Mouse (Mus musculus) heart, adult 8-10 months (tissue): ENCODE data around the gene Klhl30. TPM values are rescaled to one million over a fixed set of nuclear protein-coding genes. Genes with fewer than 3 reads are reported as not detected.

Experiments
- DNase-seq: peaks from one replicate; pipeline ENCODE4 v3.0.0; 2022; ENCODE audit warnings: low spot score
- total RNA-seq, 4 experiments: library from RNA; stranded (reverse); gene quantifications; 2 replicates each; pipeline ENCODE4 v1.2.4; 2022

Gene Klhl30
- total RNA-seq, 4 experiments from 2014 or later, result 36.7 to 52.8 (median 42.5) TPM

GRCm38 (mm10) chr1:91364822-91365644 lies 14.2 kb downstream of the Klhl30 start:
- DNase-seq, result no peak

DNA sequence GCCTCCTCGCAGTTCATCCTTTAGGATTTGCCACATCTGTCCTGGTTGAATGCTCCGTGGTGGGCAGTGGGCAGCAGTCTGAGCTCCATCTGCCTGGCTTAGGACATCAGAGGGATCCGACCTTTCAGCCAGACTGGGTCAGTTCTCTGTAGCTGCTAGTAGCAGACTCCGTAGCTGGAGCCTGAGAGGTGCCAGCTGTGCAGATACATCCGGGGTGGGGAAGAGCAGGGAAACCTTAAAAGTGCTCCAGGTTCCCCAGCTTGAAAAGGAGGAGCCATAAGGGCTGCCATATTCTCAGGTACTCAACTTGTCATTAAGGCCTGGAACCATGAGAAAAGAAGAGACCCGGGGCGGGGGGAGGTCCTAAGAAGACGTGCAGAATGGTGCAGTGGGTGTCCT lies 15.0 kb downstream of the Klhl30 start:
- no peak for DNase-seq

DNA sequence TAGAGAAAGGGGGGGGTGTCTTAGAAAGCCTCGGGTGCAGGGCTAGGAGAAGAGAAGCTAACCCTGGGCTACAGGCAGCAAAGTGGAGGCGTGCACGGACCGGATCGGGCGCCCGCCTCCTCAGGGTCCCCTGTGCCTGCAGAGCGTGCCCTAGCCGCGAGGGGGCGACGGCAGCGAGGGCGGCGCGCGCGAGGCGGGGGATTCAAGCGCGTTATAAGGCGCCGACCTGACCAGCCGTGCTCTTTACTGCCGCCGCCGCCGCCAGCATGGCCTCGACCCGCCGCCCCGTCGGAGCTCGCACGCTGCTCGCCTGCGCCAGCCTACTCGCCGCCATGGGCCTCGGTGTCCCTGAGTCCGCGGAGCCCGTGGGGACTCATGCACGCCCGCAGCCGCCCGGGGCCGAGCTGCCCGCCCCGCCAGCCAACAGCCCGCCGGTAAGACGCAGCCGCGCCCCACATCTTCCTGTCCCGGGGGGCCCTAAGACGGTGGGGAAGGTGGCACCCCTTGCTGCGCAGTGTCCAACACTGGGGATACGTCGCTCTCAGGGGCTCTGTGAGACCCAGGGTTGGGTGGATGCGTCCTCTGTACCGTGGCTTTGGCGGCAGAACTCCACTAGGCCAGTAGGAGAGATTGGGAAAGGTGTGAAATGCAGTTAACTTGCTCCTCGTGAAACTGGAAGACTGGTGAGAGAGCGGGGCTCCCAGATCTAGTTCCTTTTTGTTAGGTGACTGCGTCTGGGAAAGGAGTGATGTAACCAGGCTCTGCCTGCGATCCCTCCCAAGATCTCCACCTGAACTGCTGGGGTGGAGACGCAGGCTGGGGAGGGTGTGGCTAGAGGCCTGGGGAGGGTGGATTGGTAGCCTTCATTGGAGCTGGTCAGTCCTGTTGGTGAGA lies 15.6 kb downstream of the Klhl30 start, which contains the start of gene Erfe:
Gene Erfe, plus strand, starts transcription at position 216 of the 894 bp plus-strand sequence.
- DNase-seq, result peak; percentile 42

DNA sequence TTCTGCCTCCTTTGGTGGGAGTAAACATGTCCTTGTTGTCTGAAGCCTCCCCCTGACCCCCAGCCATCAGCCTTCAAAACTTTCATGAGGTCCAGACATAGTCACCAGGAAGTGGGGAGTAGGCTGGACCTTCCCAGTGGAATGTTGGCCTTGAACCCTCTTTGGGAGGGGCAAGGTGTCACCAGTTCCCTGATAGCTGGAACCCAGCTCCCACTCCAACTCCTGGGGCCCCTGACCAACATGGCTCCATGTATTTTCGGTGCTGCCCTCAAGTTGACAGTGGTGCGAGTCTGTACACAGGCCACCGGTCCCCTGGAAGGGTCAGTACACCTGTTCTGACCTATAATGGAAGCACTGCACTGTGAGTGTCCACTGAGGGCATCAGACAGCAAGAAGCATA lies 16.5 kb downstream of the Klhl30 start:
- no peak for DNase-seq

GRCm38 (mm10) chr1:91369408-91369807 lies 18.6 kb downstream of the Klhl30 start:
- DNase-seq, result no peak

DNA sequence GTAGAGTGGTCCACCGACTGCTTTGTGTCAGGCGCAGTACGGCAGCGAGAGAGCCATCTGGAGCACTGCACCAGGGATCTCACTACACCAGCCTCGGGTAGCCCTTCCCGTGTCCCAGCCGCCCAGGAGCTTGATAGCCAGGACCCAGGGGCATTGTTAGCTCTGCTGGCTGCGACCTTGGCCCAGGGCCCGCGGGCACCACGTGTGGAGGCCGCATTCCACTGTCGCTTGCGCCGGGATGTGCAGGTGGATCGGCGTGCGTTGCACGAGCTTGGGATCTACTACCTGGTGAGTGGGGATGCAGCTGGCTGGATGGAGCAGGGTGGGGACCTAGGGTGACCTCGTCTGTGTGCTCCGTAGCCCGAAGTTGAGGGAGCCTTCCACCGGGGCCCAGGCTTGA lies 19.2 kb downstream of the Klhl30 start:
- DNase-seq, result no peak

DNA sequence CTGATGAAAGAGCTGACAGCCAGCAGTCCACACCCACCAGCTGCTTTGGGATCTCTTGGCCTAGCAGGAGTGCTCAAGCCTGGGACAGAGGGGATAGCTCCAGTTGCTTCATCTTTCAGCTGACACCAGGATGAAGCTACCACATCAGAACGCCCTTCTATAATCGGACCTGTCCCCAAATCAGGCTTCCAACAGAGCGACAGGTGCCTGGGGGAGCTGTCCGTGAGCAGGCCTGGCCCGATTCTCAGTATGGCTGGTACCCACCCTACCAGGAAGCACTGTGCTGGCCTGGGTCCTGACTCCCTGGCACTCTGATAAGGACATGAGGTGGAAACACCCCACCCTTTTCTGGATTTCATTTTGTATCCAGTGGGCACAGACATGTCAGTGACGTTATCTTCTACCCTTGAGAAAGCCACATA lies 22.6 kb downstream of the Klhl30 start:
- DNase-seq, result no peak

DNA sequence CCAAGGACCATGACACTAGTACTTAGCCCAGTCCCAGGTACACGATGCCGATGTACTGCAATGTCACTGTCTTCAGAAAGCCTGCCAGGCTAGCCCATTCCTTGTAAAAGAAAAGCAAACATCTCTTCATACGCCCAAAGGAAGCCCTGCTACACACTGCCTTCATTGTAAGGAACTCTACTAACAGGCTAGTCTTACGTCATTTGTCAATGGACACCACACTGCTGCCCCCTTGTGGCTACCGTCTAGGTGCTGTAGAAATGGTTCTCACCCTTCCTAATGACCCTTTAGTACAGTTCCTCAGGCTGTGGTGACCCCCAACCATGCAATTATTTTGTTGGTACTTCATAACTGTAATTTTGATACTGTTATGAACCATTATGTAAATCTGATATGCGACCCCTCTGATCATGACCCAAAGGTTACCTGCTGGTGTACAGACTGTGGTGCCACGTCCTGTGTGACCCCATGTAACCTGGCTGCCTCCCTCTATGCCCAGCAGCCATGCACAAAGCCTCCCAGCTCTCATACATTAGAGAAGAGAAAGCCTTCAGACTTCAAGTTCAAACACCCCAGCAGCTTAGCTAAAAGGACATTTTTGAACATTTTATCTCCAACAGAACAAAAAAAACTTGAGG lies 29.8 kb downstream of the Klhl30 start:
- peak; percentile 69 for DNase-seq

GRCm38 (mm10) chr1:91381091-91381471 lies 30.3 kb downstream of the Klhl30 start:
- no peak for DNase-seq

DNA sequence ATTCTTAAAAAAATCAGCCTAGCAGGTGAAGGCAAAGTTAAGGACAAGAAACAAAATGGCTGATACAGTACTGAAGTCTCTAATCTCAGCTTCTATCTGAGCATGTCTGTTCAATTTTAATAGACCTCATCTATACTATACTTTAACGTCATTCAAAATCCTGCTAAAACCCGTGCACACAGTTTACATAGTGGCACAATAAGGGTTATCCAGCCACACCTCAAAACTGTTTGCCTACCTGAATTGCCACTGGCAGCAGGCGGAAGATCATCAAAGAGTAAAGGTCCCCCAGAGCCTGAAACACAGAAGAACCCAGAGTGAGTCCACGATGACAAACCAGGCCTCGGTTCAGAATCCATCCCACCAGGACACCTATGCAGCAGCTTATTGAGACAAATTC lies 39.6 kb downstream of the Klhl30 start:
- no peak for DNase-seq

- no peak for DNase-seq
Measured at GRCm38 (mm10) chr1:91397927-91398259, 47.1 kb downstream of the Klhl30 start.

DNA sequence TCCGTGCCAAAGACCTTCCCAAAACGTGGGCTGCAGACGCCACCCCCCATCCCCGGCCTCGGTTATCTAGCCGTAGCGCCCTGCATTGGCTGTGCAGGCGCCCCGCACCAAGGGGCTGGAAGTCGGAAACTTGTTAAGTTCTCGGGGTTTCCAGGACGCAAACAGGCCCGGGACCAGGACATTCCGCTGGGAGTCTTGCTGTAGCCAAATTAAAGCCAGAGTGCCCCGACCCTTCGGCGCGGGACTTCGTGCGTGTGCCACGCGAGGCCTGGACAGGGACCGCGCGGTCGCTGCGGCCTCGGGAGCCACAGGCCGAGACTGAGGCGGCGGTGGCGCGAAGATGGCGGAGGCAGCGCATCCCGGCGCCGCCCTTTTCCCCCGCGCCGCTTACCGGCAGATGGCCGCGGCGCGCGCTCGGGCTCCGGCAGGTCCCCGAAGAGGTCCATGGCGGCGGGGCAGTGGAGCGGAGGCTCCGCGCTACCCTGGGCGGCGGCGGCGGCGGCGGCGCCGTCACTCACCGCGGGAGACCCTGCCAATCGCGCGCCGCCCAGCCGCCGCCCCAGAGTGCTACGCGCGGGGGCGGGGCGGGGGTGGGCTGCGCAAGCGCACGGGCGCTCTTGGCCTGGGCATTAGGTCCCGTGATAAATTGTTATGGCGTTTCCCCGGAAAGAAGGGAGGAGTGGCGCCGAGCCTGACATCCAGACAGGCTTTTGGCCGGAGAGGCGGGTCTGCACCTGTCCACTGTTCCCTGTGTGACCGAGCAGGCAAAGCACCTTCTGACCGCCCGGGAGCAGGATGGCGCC lies 47.6 kb downstream of the Klhl30 start, which contains the start of gene Ilkap:
Gene Ilkap, minus strand, starts transcription at position 556 of the 803 bp plus-strand sequence.
- DNase-seq, result peak; percentile 81

GRCm38 (mm10) chr1:91404976-91405375 lies 54.2 kb downstream of the Klhl30 start:
- no peak for DNase-seq

DNA sequence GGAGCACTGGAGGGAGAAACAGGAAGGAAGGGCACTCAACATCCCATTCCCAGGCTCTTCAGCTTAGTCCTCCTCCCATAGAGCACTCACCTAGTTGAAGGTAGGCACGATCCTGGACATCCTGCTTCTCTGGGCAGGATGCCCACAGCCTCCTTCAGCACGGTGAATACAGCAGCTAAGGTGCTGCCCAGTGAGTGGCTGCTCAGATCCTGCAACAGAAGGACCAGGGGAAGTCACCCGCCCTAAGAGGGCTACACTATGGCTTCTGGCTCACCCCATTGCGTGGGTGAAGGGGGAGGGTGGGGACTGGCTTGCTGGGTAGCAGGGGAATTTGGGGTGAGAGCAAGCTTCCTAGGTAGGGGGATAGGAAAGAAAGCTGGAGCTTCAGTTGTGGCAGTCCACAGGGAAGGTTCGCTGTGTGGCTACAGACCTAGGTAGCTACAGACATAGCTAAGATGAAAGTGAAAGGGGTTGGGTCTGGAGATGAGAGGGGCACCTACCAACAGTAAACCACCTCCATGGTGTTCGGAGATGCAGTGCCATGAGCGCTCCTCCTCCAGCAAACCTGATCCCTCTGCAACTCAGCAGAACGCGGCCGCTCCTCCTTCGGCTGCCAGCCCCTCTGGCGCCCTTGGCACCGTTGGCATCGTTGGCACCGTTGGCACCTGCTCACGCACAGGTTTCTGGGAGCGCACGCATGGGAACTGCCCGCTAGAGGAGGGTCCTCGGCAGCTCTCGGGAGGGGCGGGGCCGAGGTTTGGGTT lies 54.8 kb downstream of the Klhl30 start:
- no peak for DNase-seq

DNA sequence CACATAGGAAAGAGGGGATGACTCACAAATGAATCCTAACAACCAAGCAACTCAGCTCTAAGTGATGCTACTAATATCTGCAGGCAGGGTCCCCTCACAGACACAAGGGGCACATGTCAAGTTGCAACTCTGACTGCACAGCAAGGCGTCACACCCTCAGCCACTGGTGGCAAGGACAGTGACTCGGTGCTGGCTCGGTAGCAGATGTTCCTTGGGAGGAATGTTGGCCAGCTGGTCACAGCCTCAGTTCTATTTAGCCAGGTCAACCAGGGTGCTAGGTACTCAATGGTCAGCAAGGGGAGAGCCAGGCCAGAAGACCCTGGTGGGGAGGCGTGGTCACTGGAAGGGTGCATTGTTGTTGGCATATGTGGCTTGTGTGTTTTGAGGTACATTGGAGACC lies 57.0 kb downstream of the Klhl30 start:
- DNase-seq, result no peak

DNA sequence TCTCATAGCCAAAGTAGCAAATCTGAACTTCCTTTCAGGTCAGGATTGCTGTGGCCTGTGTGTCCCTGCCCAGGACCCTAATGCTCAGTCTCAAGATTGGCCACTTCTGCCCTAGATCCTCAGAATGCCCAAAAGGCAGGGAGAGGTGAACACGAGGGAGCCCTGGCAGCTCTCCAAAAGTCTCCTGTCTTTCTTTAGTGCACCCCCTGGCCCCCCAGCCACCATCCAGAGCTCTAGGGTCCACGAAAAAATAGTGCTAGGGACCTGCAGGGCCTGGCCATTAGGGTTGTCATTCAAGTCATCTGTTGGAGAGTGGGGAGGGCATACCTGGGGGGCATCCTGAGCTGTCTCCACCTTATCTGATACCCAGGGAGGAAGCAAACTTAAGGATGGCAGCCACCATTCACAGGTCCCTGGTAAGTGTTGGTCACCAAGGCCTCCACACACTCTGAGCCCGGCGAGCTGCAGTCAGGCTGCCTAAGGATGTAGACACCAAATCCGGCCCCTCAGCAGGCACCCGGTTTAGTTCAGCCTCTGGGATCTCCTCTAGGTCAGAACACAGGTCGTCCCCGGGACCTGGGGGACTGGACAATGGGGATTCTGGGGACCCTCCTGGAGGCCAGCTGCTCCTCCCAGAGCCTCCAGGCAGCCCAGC lies 60.9 kb downstream of the Klhl30 start:
- no peak for DNase-seq
